Mouse (Mus musculus): ENCODE data around the gene Ric3.
A peak's percentile ranks its signal among the peaks of the same experiment; 100 is the strongest.
"Not testable (repeated sequence)": the region's sequence is repeated elsewhere in the genome, so short reads cannot be mapped to it uniquely, and the experiment has no call there.

Ric3 gene

GRCm38 (mm10) chr7:109083113-109083812 is at the start of gene Ric3:
TSS of gene Ric3 (minus strand) at chr7:109083331.
- DNase-seq (ENCODE audit: low read depth): no peak

DNA sequence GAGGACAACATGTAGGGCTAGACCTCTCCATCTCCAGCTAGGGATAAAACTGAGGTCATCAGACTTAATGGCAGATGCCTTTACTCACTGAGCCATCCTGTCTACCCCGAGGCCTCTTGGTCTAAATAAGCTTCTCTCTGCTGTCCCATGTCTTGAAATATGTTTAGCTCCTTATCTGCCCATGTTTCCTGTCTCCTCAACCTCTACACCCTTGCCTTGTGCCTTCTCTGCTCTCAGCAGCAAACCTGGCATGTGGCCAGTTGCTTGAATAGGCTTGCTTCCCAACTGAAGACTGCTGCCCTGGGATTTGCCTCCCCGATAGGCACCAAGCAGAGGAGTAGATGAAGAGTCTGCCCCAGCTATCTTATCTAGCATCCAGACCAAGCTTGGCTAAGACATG is 48.4 kb upstream of the Ric3 start:
- DNase-seq (ENCODE audit: low read depth): no peak

DNA sequence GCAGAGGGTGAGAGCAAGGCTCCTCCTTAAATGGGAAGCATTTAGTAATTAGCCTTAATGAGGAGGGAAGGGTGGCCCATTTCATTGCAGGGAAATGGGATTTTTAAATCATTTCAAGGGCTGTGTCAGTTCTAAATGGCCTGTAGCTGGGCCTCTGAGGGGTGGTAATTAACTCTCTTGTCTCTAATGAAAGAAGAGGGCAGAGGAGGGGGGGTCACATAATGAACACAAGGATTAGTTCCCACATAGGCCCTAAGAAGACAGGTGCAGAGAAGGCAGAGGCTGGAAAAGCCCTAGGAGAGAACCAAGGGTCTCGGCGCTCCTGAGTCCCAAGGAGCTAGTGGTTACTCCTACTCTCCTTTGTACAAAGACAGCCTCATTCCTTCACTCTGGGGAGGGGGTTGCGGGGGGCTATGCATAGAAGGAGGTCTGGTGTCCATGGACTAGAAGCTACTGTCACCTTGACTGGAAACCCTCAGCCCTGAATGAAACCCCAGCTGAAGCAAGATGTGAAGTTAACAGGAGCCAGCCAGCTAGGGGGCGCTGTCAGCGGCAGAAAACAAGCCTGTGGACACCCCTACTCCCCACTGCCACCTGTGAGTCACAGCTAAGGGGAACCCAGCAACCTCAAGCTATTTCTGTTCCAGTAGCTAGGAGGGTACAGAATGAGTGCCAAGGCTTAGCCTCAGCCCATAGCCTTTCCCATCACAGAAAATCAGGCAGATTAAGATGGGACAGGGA is 47.0 kb upstream of the Ric3 start:
- no peak for DNase-seq (ENCODE audit: low read depth)

DNA sequence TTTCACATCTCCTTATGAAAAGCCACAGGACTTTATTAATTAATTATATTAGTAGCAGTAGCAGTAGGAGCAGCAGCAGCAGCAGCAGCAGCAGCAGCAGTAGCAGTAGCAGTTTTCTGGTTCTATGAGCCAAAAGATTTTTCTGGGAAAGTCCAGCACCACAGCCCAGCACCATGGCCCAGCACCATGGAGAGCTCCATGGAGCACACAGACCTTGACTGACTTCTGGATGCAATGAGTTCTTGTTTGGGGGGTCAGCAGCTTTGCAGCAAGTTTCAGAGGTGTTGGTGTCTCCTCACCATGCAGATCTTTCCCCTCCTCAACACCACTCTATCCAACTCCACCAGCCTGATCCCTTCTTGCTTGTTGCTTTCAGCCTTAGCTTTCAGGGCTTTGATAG is 46.3 kb upstream of the Ric3 start:
- DNase-seq (ENCODE audit: low read depth): no peak

- no peak for DNase-seq (ENCODE audit: low read depth)
These were observed 32.8 kb upstream of the Ric3 start for GRCm38 (mm10) chr7:109115929-109116328.

GRCm38 (mm10) chr7:109115488-109115887 is 32.4 kb upstream of the Ric3 start:
- DNase-seq (ENCODE audit: low read depth): not testable (repeated sequence)

- no peak for DNase-seq (ENCODE audit: low read depth)
These were observed 31.8 kb upstream of the Ric3 start for GRCm38 (mm10) chr7:109114950-109115349.

- DNase-seq (ENCODE audit: low read depth): no peak
These were observed 27.9 kb upstream of the Ric3 start for GRCm38 (mm10) chr7:109111000-109111399.

- no peak for DNase-seq (ENCODE audit: low read depth)
These were observed 21.8 kb upstream of the Ric3 start for GRCm38 (mm10) chr7:109104894-109105293.

GRCm38 (mm10) chr7:109101167-109101566 is 18.0 kb upstream of the Ric3 start:
- no peak for DNase-seq (ENCODE audit: low read depth)

- no peak for DNase-seq (ENCODE audit: low read depth)
These were observed 15.3 kb upstream of the Ric3 start for GRCm38 (mm10) chr7:109098145-109099018.

DNA sequence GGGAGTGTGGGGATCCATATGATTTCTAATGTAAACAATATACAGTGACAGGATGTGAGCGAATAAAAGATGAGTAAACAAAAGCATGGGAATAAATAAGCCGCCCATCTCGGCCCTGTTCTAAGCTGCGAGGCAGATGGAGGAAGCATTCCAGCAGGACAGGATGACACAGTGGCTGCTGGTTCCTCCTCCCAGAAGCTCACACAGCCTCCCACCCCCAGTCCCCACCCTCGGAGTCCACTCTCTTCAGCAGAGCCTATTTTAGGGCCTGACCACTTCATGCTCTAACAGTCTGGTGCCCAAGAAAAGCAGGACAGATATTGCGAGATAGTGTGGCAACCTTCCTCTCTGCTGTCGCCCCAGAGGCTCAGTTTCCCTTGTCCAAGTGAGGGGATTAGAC is 14.1 kb upstream of the Ric3 start:
- DNase-seq (ENCODE audit: low read depth): no peak

GRCm38 (mm10) chr7:109096618-109097017 is 13.5 kb upstream of the Ric3 start:
- no peak for DNase-seq (ENCODE audit: low read depth)

DNA sequence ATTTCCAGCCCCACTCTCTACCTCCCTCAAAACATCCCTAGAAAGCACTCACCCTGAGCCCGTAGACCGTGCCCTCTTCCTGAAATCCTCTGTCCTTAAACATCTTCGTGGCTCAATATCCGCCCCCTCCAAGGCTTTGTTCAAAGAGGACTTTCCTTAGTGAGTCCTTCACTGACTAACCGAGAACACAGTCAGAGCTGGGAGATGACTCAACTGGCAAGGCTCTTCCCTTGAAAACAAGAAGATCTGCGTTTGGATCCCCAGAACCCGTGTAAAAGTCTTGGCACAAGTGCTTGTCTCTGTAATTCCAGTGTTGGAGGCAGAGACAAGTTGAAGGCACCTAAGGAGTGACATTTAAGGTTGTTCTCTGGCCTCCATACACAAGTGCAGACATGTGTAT is 11.2 kb upstream of the Ric3 start:
- no peak for DNase-seq (ENCODE audit: low read depth)

- not testable (repeated sequence) for DNase-seq (ENCODE audit: low read depth)
These were observed 8.2 kb upstream of the Ric3 start for GRCm38 (mm10) chr7:109091316-109091715.

- no peak for DNase-seq (ENCODE audit: low read depth)
These were observed 3.8 kb upstream of the Ric3 start for GRCm38 (mm10) chr7:109086946-109087345.

GRCm38 (mm10) chr7:109083813-109084184 is 668 bp upstream of the Ric3 start:
- DNase-seq (ENCODE audit: low read depth): no peak

DNA sequence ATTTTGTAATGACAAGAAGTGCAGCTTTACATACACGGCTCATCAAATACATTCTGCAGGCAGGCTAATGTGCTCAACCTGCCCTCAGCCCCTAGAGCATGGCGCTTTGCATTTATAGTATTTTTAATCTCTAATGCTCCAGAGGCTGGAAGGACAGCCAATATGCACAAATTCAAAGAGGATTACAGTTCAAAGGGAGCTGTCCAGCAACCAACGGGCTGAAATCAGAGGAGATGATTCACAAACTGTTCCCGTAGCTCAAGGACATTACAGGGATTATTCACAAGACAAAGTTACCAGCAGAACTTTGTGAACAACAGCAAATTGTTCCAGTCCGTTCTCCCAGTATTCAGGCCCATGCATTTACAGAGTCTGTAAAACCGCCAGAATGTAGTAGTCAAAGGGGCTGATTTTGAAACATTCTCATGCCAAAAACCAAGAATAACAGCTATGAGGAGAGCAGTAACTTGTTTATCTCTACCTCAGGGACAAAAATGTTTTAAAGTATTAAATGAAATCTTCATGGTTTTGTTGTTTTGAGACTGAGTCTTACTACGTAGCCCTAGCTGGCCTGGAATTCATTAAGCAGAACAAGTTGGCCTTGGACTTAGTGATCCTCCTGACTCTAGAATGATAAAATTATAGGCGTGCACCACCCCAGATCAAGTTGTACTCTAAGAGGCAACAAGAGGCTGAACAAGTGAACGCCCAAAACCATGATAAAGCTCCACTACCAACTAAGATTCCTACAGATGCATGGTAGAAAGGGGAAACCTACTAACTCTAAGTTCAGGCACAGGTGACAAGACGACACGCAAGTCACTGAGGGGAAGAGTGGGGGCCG is 640 bp downstream of the Ric3 start:
- DNase-seq (ENCODE audit: low read depth): no peak

GRCm38 (mm10) chr7:109072326-109072725 is 10.8 kb downstream of the Ric3 start:
- DNase-seq (ENCODE audit: low read depth): peak; percentile 33

GRCm38 (mm10) chr7:109069641-109070040 is 13.5 kb downstream of the Ric3 start:
- peak; percentile 62 for DNase-seq (ENCODE audit: low read depth)

DNA sequence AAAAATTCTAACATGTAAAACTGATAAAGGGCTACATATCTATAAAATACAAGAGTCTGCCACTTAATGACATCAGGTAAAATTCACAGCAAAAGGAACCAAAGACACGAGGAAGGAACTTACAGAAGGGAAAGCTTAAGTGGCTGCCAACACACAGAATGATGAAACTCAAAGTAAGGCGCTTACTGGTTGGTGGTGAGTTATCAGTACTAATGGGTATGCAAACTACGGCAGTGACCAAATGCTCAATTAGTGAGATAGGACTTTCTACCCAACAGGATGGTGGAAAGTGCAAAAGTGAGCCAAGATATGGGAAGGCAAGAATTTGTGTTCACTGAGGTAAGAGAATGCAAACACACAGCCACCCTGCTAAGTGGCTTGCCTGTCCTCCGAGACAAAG is 23.6 kb downstream of the Ric3 start:
- no peak for DNase-seq (ENCODE audit: low read depth)

DNA sequence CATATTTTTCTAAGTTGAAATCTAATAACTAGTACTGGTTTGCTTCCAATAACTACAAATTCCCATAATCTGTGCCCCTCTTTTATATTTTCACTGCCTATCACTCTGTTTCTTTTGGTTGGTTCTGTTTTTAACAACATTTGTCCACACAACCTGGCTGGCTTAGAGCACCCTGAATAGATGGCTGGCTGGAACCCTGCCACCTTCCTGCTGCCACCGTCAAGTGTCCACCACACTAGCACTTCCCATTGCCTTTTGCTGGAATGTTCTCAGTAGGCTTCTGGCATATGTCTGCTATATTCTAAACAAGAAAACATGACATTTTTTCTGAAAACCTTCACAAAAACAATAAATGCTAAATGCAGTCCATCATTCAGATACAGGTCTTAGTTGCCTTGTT is 32.3 kb downstream of the Ric3 start:
- no peak for DNase-seq (ENCODE audit: low read depth)

Data from fibroblast of lung, adult 2 months (primary cell).